Mouse (Mus musculus) liver, postnatal 0 days (tissue): ENCODE measurements around the gene Tmub1. TPM values are rescaled to one million over a fixed set of nuclear protein-coding genes. Genes with fewer than 3 reads are reported as not detected.

Experiments used
- ATAC-seq: fragments of 200-750 bp; cut with Nextera tagmentation; 2 replicates; pipeline ENCODE4 v1.8.0; 2017; ENCODE audit warnings: mild to moderate bottlenecking, moderate library complexity
- DNase-seq: peaks from one replicate; pipeline ENCODE4 v3.0.0-alpha.2; 2016
- H3K27ac ChIP-seq: fragments of 300-500 bp; sonication (generic); 2 replicates; pipeline ENCODE4 v1.5.1; 2014; ENCODE audit warnings: antibody characterized with exemption, moderate library complexity, mild to moderate bottlenecking, low read depth
- H3K27me3 ChIP-seq: fragments of 300-500 bp; sonication (generic); 2 replicates; pipeline ENCODE4 v1.6.1; 2014; ENCODE audit warnings: low read length, control low read depth, mixed read lengths; ENCODE audit not compliant: insufficient read depth
- H3K36me3 ChIP-seq: fragments of 300-500 bp; sonication (generic); replicated peaks from 2 replicates; pipeline ENCODE4 v1.6.1; 2014; ENCODE audit warnings: mild to moderate bottlenecking, control low read depth, low read length, moderate library complexity, mixed read lengths; ENCODE audit not compliant: insufficient read depth
- H3K4me1 ChIP-seq: fragments of 300-500 bp; sonication (generic); 2 replicates; pipeline ENCODE4 v1.6.1; 2014; ENCODE audit warnings: antibody characterized with exemption, mild to moderate bottlenecking, control low read depth; ENCODE audit not compliant: insufficient read depth
- H3K4me2 ChIP-seq: fragments of 300-500 bp; sonication (generic); 2 replicates; pipeline ENCODE4 v1.6.1; 2014; ENCODE audit warnings: low read depth, mild to moderate bottlenecking, low read length, moderate library complexity, mixed read lengths
- H3K4me3 ChIP-seq: fragments of 300-500 bp; sonication (generic); 2 replicates; pipeline ENCODE4 v1.5.1; 2014; ENCODE audit warnings: low read depth, low read length
- H3K9ac ChIP-seq: fragments of 300-500 bp; sonication (generic); replicated peaks from 2 replicates; pipeline ENCODE4 v1.6.1; 2014; ENCODE audit warnings: mild to moderate bottlenecking, moderate library complexity
- H3K9me3 ChIP-seq: fragments of 300-500 bp; sonication (generic); 2 replicates; pipeline ENCODE4 v1.6.1; 2016; ENCODE audit warnings: mild to moderate bottlenecking, control low read depth, low read length, mixed read lengths
- CTCF ChIP-seq: sonication (generic); IDR thresholded peaks from 2 replicates; pipeline ENCODE4 v1.5.1; 2016; ENCODE audit warnings: antibody characterized with exemption, low read depth
- EP300 ChIP-seq: IDR thresholded peaks from 2 replicates; pipeline ENCODE4 v1.6.1; 2016; ENCODE audit warnings: antibody characterized with exemption, low read depth, mild to moderate bottlenecking
- WGBS: fragments of 180-500 bp; shearing (Covaris S2); extraction: QIAGEN DNeasy Blood & Tissue Kit; methylation state at CpG from one replicate; pipeline ENCODE4 v1.1.7; 2014; ENCODE audit not compliant: insufficient replicate concordance; 5-methylcytosine and 5-hydroxymethylcytosine counted together
- polyA plus RNA-seq: library from polyadenylated mRNA; unstranded; fragments of >200 nt; fragmentation: Nextera tagmentation; extraction: Ambion mirVana; gene quantifications from 2 replicates; pipeline ENCODE4 v1.2.1, GENCODE M21; 2015

Tmub1 gene
- polyA plus RNA-seq, 1 experiment from 2014 or later: 5.2 TPM

GRCm38 (mm10) chr5:24442029-24442428, 5.6 kb downstream of the Tmub1 start:
- H3K4me2 ChIP-seq: no peak overlapping the region
- no peak overlapping the region for H3K9ac ChIP-seq
- H3K36me3 ChIP-seq: peaks cover 39% of the 10 kb centered on the region
- H3K4me3 ChIP-seq: no peak overlapping the region
- 81% methylated on average over 9 of the region's 9 CpGs for WGBS
- H3K9me3 ChIP-seq: no peaks in the 10 kb centered on the region
- ATAC-seq (no peak), DNase-seq (no peak)
- TF ChIP-seq EP300 (no peak), CTCF (no peak)
- peaks cover 19% of the 10 kb centered on the region for H3K4me1 ChIP-seq
- no peak overlapping the region for H3K27ac ChIP-seq
- no peaks in the 10 kb centered on the region for H3K27me3 ChIP-seq

GRCm38 (mm10) chr5:24441187-24441586, 6.5 kb downstream of the Tmub1 start:
- 92% methylated on average over 8 of the region's 8 CpGs for WGBS
- Histone ChIP-seq H3K4me1 (peaks cover 16% of the 10 kb centered on the region), H3K9me3 (no peaks in the 10 kb centered on the region), H3K36me3 (peaks cover 42% of the 10 kb centered on the region), H3K4me2 (no peak overlapping the region), H3K27me3 (no peaks in the 10 kb centered on the region), H3K4me3 (no peak overlapping the region), H3K27ac (no peak overlapping the region), H3K9ac (no peak overlapping the region)
- ATAC-seq (no peak), DNase-seq (no peak)
- TF ChIP-seq CTCF: no peak
- no peak for TF ChIP-seq EP300

- Histone ChIP-seq H3K4me1 (no peaks in the 10 kb centered on the region), H3K36me3 (peaks cover 70% of the 10 kb centered on the region)
- WGBS: 82% methylated on average over 8 of the region's 8 CpGs
Measured at GRCm38 (mm10) chr5:24433993-24434392, 13.7 kb downstream of the Tmub1 start.

GRCm38 (mm10) chr5:24428596-24428995, 19.1 kb downstream of the Tmub1 start:
- peak; percentile 36 for DNase-seq
- Histone ChIP-seq H3K9me3 (no peaks in the 10 kb centered on the region), H3K4me3 (peak overlapping the region; percentile 41), H3K4me2 (peak overlapping the region; percentile 66), H3K9ac (no peak overlapping the region; the same call in 1 of the 2 replicates), H3K27ac (no peak overlapping the region), H3K27me3 (no peaks in the 10 kb centered on the region), H3K4me1 (peaks cover 21% of the 10 kb centered on the region), H3K36me3 (peaks cover 37% of the 10 kb centered on the region)
- TF ChIP-seq EP300: no peak
- no peak for TF ChIP-seq CTCF
- 45% methylated on average over 9 of the region's 9 CpGs for WGBS
- ATAC-seq: no peak

More at GRCm38 (mm10) chr5:24433993-24434392, 13.7 kb downstream of the Tmub1 start:
- TF ChIP-seq EP300: no peak
- no peak for TF ChIP-seq CTCF
- H3K9me3 ChIP-seq: no peaks in the 10 kb centered on the region
- no peak overlapping the region for H3K4me2 ChIP-seq
- no peak overlapping the region for H3K27ac ChIP-seq
- H3K9ac ChIP-seq: no peak overlapping the region
- no peak for DNase-seq
- no peaks in the 10 kb centered on the region for H3K27me3 ChIP-seq
- no peak overlapping the region for H3K4me3 ChIP-seq
- no peak for ATAC-seq

GRCm38 (mm10) chr5:24427981-24428402, 19.7 kb downstream of the Tmub1 start:
- ATAC-seq: peak; percentile 47
- Histone ChIP-seq H3K9me3 (no peaks in the 10 kb centered on the region), H3K27ac (peak overlapping the region; percentile 58; the same call in 1 of the 2 replicates), H3K4me2 (peak overlapping the region; percentile 66), H3K4me3 (peak overlapping the region; percentile 41), H3K9ac (no peak overlapping the region; the same call in 1 of the 2 replicates), H3K4me1 (peaks cover 22% of the 10 kb centered on the region), H3K36me3 (peaks cover 32% of the 10 kb centered on the region), H3K27me3 (no peaks in the 10 kb centered on the region)
- peak; percentile 77 for DNase-seq
- no peak for TF ChIP-seq EP300
- TF ChIP-seq CTCF: no peak
- WGBS: 24% methylated on average over 13 of the region's 15 CpGs

GRCm38 (mm10) chr5:24427285-24427633, 20.4 kb downstream of the Tmub1 start:
- ATAC-seq (no peak), DNase-seq (no peak)
- H3K9ac ChIP-seq: no peak overlapping the region
- no peak overlapping the region for H3K4me3 ChIP-seq
- H3K9me3 ChIP-seq: no peaks in the 10 kb centered on the region
- TF ChIP-seq EP300 (no peak), CTCF (no peak)
- H3K27ac ChIP-seq: no peak overlapping the region
- H3K4me1 ChIP-seq: peaks cover 26% of the 10 kb centered on the region
- H3K36me3 ChIP-seq: peaks cover 25% of the 10 kb centered on the region
- 43% methylated on average over 12 of the region's 12 CpGs for WGBS
- no peaks in the 10 kb centered on the region for H3K27me3 ChIP-seq
- H3K4me2 ChIP-seq: peak overlapping the region; percentile 4; the same call in 1 of the 2 replicates
